Mouse (Mus musculus) ES-E14 (cell line): Measurements from ENCODE around the gene Gp5. TPM values are rescaled to one million over a fixed set of nuclear protein-coding genes. Genes with fewer than 3 reads are reported as not detected.

Source experiments
- DNase-seq: peaks from one replicate; pipeline ENCODE4 v3.0.0-alpha.2; 2013; ENCODE audit warnings: low read depth, low spot score
- H3K27ac ChIP-seq: 2 replicates; pipeline ENCODE4 v1.5.1; 2012; ENCODE audit warnings: low read depth, mild to moderate bottlenecking, low read length, moderate library complexity, mixed read lengths; ENCODE audit not compliant: poor library complexity, insufficient read depth, severe bottlenecking
- H3K36me3 ChIP-seq: 2 replicates; pipeline ENCODE4 v1.6.1; 2012; ENCODE audit warnings: mild to moderate bottlenecking, low read length, moderate library complexity, mixed read lengths; ENCODE audit not compliant: control insufficient read depth, poor library complexity, insufficient read depth, severe bottlenecking
- H3K4me1 ChIP-seq, 2 experiments: fragments of 150-350 bp in 1 of 2; sonication (generic) in 1 of 2; 2 replicates each; pipeline ENCODE4 v1.6.1; 2012; ENCODE audit warnings: low read length in 2 of 2, mild to moderate bottlenecking in 1 of 2, mixed read lengths in 1 of 2; ENCODE audit not compliant: control insufficient read depth in 2 of 2, insufficient read depth in 2 of 2, poor library complexity in 1 of 2
- H3K4me3 ChIP-seq, 2 experiments: fragments of 150-350 bp in 1 of 2; sonication (generic) in 1 of 2; 2 replicates each; pipeline ENCODE4 v1.5.1; 2012; ENCODE audit warnings: low read length in 2 of 2, low read depth in 1 of 2, mild to moderate bottlenecking in 1 of 2, mixed read lengths in 1 of 2; ENCODE audit not compliant: insufficient read depth in 1 of 2, poor library complexity in 1 of 2, severe bottlenecking in 1 of 2
- H3K9ac ChIP-seq: 2 replicates; pipeline ENCODE4 v1.6.1; 2012; ENCODE audit warnings: low read depth, mild to moderate bottlenecking, low read length, mixed read lengths; ENCODE audit not compliant: poor library complexity, insufficient read depth, severe bottlenecking
- H3K9me3 ChIP-seq: fragments of 150-350 bp; sonication (generic); 2 replicates; pipeline ENCODE4 v1.6.1; 2012; ENCODE audit warnings: low read depth, mild to moderate bottlenecking, low read length; ENCODE audit not compliant: control insufficient read depth, insufficient read depth
- CHD2 ChIP-seq: IDR thresholded peaks from 2 replicates; pipeline ENCODE4 v1.6.1; 2014; ENCODE audit warnings: mild to moderate bottlenecking, low read depth, low read length, inconsistent platforms
- HCFC1 ChIP-seq: IDR thresholded peaks from 2 replicates; pipeline ENCODE4 v1.6.1; 2012; ENCODE audit warnings: low read length, inconsistent platforms, borderline replicate concordance; ENCODE audit not compliant: insufficient read depth
- MAFK ChIP-seq: IDR thresholded peaks from 2 replicates; pipeline ENCODE4 v1.6.1; 2014; ENCODE audit warnings: mild to moderate bottlenecking, low read depth, low read length, inconsistent platforms; ENCODE audit not compliant: insufficient read depth
- ZC3H11A ChIP-seq: IDR thresholded peaks from 2 replicates; pipeline ENCODE4 v1.6.1; 2012; ENCODE audit warnings: low read depth, mild to moderate bottlenecking, inconsistent platforms, low read length, borderline replicate concordance
- ZNF384 ChIP-seq: IDR thresholded peaks from 2 replicates; pipeline ENCODE4 v1.6.1; 2012; ENCODE audit warnings: low read depth, low read length, inconsistent platforms
- in situ Hi-C, 2 experiments: fragments of 600-800 bp; cut with MboI; formaldehyde crosslinking; loops; one replicate each; pipeline ENCODE4 v1.15.1; 2025; ENCODE audit warnings: low sequenced_read_pairs in 2 of 2, inconsistent platforms in 1 of 2; ENCODE audit not compliant: unreplicated experiment in 2 of 2
- total RNA-seq: library from RNA; depleted of rRNA; stranded (reverse); fragments of 300-350 nt; gene quantifications from 2 replicates; pipeline ENCODE4 v1.2.3, GENCODE M21; 2012

Gene Gp5
- total RNA-seq, 1 experiment = 0.31 TPM

DNA sequence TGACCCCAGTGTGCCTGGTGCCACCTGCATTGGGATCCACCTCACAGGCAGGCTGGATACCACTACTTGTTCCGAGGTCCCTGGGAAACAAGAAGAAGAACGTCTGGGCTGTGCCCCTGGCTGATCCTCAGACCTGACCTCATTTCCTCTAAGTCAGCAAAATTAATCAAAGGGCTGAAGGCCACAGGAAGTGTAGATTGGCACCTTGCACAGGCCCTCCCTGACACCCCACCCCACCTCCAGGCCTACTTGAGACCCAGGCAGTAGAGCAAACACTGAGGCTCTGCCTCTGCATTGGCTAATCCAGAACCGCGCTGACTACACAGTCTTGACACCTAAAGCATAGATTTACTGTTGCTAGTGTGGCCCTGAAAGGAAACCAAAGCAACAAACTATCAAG, 45.0 kb downstream of the Gp5 start:
- H3K9ac ChIP-seq = no peak overlapping the region
- DNase-seq = no peak
- no peak overlapping the region for H3K27ac ChIP-seq
- H3K4me3 ChIP-seq = no peak overlapping the region
- no peaks in the 10 kb centered on the region for H3K9me3 ChIP-seq
- H3K4me1 ChIP-seq = no peaks in the 10 kb centered on the region
- no peak for TF ChIP-seq ZC3H11A
- no peak for TF ChIP-seq CHD2
- no peak for TF ChIP-seq ZNF384
- TF ChIP-seq HCFC1 = no peak
- no peak for TF ChIP-seq MAFK
- in situ Hi-C loops = no loop called here
- H3K36me3 ChIP-seq = no peaks in the 10 kb centered on the region

DNA sequence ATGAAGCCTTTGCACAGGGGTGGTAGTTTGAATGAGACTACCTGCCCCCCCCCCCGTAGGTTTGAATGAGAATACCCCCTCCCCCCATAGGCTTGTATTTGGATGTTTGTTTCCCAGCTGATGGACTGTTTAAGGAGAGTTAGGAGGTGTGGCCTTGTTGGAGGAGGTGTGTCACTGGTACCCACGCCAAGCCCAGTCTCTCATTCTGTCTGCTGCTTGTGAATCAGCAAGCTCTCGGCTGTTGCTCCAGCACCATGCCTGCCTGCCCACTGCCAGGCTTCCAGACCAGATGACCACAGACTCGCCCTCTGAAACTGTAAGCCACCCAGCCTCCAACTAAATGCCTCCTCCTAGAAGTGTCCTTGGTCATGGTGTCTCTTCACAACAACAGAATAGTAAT, 47.4 kb downstream of the Gp5 start:
- Histone ChIP-seq H3K36me3 (no peaks in the 10 kb centered on the region), H3K27ac (no peak overlapping the region), H3K9me3 (no peaks in the 10 kb centered on the region), H3K4me3 (no peak overlapping the region), H3K4me1 (no peaks in the 10 kb centered on the region), H3K9ac (no peak overlapping the region)
- in situ Hi-C loops = no loop called here
- no peak for TF ChIP-seq MAFK
- no peak for DNase-seq

DNA sequence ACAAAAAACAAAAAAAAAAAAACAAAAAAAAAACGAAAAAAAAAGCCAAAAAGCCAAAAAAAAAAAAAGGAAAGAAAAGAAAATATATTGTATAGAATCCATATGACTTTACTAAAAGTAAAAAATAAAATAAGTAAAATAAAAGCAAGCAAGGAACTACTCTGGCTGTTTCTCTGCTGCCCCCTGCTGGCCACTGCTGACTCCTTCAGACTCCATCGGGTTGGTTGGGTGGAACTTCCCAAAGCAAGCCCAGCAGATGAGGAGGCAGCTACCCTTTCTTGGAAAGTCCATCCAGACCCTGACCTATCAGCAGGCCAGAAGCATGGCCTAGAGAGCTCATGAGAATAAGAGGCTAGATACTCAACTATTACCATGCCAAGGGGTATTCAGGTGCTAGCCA, 47.9 kb downstream of the Gp5 start:
- in situ Hi-C loops = no loop called here
- Histone ChIP-seq H3K9ac (no peak overlapping the region), H3K4me1 (no peaks in the 10 kb centered on the region), H3K4me3 (no peak overlapping the region), H3K27ac (no peak overlapping the region), H3K9me3 (no peaks in the 10 kb centered on the region), H3K36me3 (no peaks in the 10 kb centered on the region)
- DNase-seq = peak; percentile 65
- 0 out of 2 replicates have a peak, but pooled peaks have one; percentile 32 for TF ChIP-seq ZC3H11A
- no peak for TF ChIP-seq HCFC1
- TF ChIP-seq MAFK = no peak
- TF ChIP-seq ZNF384 = no peak
- TF ChIP-seq CHD2 = no peak

DNA sequence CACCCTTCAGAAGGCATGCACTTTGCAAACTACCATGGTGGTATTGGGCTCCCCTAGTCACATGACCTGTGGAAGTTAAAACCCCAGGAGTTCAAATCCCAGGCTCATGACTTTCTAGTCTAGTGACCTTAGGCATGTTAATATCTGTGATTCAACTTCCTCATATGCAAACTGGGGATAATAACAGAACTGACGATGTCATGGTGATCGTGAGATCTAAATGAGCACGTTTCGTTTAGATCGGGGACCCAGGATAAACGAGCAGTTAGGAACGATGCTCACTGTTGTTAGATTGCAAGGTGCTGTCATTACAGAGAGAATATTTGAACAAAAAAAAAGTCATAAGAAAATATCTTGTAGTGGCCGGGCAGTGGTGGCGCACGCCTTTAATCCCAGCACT, 48.4 kb downstream of the Gp5 start:
- Histone ChIP-seq H3K9ac (no peak overlapping the region), H3K4me1 (no peaks in the 10 kb centered on the region), H3K27ac (no peak overlapping the region), H3K9me3 (no peaks in the 10 kb centered on the region), H3K36me3 (no peaks in the 10 kb centered on the region), H3K4me3 (no peak overlapping the region)
- no peak for TF ChIP-seq ZC3H11A
- TF ChIP-seq ZNF384 = no peak
- TF ChIP-seq HCFC1 = no peak
- no peak for TF ChIP-seq CHD2
- no peak for TF ChIP-seq MAFK
- DNase-seq = no peak
- in situ Hi-C loops = no loop called here

DNA sequence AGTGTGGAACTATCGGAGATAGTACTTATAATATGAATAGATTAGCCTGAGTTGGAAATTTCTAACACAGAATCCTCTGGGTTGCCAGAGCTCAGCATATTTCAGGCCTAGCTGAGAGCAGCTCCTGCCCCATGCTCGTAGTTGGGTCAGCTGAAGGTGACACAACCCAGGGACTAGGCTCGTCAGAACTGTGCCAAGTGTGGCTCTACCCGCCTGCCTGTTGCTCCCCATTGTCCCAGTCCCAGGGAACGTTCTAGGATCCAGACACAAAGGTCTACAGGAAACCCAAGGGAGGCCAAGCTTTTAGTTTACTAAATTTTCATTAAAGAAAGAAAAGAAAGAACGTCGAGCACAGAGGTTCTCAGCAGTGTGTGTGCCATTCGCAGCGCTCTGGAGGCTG, 49.2 kb downstream of the Gp5 start:
- Histone ChIP-seq H3K4me1 (no peaks in the 10 kb centered on the region), H3K9me3 (no peaks in the 10 kb centered on the region), H3K4me3 (no peak overlapping the region), H3K27ac (no peak overlapping the region), H3K9ac (no peak overlapping the region), H3K36me3 (no peaks in the 10 kb centered on the region)
- no peak for TF ChIP-seq MAFK
- TF ChIP-seq ZNF384 = no peak
- no peak for TF ChIP-seq ZC3H11A
- TF ChIP-seq CHD2 = no peak
- no peak for TF ChIP-seq HCFC1
- no peak for DNase-seq
- in situ Hi-C loops = no loop called here
